Mouse (Mus musculus): Measurements from ENCODE around the gene Nkain2.
"Not testable (repeated sequence)": the region's sequence is repeated elsewhere in the genome, so short reads cannot be mapped to it uniquely, and the experiment has no call there.

The Nkain2 gene

DNA sequence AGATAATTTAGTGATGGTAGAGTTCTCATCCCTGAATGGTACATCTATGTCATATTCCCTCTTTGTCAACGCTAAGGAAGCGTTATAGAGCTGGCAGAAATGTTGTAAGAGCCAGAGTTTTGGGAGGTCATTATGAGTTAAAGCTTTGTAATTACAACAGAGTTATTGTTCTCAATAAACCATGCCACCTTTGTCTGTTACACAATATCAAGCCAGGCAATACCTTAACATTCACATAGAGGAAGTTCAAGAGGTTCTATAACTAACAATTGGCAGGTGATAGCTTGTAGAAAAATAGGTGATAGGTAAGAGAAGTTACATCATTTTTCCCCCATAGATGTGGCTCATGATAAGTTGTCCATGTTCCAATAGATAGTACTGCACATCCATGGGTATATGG is 832.0 kb downstream of the Nkain2 start:
- no peak for DNase-seq (ENCODE audit: inconsistent ontology term)

DNA sequence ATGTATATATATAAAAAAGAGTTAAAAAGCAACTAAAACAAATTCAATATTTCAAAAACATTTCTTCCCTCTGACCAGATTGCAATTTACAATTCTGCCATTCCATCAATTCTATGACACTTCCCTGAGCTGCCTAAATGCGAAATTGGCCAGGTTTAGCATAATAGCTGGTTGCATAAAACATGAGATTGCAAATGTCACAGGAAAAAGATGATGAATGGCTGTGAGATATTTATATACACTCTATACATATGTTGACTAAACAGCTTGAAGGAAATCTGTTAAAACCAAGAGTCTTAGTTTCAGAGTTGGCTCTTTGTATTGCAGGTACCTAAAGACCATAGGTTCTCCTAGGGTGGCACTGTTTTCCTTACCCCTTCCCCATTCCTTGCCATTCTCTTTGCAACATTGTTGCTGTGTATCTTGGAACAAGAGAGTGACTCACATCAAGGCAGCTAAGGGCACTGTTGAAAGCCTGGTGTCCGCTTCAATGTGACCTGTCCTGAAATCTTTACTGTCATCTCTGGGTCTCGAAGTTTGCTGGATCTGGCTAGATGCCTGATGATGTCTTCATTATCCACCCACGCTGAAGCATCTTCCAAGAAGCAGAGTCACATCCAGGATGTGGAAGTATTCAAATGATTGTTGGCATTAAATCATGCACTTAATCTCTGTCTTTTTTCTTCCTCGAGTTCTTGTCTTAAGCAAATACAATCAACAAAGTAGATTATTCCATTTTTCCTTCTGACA is 837.5 kb downstream of the Nkain2 start:
- DNase-seq (ENCODE audit: inconsistent ontology term) = no peak

DNA sequence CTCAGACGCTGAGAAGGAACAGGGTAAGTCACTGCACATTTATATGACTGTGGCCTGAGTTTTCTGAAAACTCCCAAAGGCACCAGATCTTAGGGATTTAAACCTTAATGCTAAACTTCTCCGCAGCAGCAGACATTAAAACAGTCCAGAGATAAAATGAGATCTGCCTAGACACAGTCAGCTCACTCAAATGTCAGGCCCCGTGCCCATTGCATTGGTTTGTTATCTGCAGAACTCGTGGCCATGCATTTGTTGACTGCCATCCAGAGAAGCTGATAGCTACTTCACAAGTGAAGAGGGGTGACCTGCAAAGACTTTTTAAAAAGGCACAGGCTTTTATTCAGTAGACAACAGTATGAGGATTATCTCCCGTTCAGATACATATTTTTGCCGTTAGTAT is 838.2 kb downstream of the Nkain2 start:
- DNase-seq (ENCODE audit: inconsistent ontology term) = no peak

DNA sequence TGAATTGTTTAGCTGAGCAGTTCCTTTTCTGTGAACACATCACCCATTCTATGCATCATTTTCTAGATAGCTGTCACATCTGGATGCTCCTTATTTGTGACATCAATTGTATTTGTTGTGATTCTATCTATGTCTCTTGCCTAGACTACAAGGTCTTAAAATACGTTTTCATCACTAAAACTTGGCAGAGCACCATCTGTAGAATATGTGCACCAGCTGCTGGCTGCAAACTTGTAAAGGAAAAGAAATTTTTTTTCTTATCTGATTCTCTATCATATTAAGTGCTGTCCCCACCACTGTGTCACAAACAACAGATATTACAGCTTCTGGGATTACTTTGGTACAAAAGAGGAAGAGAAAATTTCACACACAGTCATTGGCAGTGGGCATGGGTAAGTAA is 860.3 kb downstream of the Nkain2 start:
- DNase-seq (ENCODE audit: inconsistent ontology term) = no peak

DNA sequence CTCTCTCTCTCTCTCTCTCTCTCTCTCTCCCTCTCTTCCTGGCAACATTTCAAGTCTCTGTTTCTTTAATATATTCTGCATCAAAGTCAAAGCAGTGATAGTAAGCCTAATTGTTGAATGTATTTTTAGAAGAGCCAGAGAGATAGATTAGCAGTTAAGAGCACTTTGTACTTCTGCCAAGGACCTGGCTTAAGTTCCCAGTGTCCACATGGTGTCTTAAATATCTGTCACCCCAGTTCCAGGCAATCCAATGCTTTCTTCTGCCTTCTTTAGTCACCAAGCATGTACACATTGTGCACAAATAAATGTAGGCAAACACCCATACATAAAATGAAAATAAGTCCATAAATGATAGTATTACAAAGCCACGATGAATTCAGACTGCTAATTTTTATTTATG is 871.9 kb downstream of the Nkain2 start:
- DNase-seq (ENCODE audit: inconsistent ontology term) = peak; percentile 7

DNA sequence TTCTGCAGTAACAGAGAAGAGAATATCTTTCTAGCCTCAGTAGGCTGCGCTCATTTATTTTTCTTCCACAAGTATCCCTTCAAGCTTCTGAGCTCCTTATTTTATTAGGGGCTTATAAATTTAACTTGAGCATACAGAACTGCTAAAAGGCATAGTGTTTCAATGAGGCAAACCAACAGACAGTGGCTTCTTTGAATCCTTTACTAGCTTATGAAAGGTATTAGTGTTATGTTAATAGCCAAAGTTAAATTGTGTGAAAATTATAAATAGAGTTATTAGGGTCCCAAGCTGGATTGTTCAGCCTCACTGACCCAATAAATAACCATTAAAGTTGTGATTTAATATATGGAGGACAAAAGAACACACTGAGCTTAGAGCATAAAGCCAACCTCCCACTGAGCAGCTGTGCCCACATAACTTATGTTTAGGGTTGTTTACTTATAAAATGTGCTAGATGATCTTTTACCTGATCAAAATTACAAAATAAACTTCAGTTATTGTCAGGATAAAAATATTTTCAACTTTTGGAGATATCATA is 889.0 kb downstream of the Nkain2 start:
- DNase-seq (ENCODE audit: inconsistent ontology term) = no peak

DNA sequence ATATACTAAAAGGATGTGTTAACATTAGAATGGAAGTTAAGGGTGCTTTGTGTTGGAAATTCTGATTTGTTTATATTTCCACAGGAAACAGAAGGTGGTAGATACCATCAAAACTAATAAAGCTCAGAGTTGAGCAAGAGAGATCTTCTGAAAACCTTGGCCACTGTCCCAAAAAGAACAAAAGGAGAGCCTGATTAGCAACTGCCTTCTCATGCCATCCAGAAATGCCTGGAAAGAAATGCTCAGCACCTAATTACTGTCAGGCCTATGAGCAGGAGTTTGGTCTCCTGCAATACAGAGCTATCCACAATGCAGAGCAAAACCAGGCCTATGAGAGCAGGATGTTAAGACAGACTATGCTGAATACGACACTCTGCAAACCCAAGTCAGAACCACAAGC is 897.1 kb downstream of the Nkain2 start:
- DNase-seq (ENCODE audit: inconsistent ontology term) = peak; percentile 92

DNA sequence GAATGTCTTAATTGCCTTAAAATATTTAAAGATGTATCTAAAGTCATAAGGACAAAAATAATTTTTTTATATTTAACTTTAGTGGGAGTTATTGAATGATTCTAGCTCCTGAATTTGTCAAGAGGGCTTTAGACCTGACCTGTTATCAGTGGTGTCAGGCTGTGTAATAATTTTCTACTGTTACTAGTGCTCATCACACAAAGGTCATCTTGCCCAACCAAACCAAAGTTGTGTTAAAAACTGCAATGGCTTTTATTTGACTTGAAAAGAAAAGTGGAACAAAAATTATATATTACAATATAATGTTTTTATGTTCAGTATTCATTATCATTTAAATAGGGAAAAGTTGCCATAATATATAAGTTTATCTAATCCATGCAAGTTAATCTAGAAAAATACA is 911.9 kb downstream of the Nkain2 start:
- DNase-seq (ENCODE audit: inconsistent ontology term) = no peak

DNA sequence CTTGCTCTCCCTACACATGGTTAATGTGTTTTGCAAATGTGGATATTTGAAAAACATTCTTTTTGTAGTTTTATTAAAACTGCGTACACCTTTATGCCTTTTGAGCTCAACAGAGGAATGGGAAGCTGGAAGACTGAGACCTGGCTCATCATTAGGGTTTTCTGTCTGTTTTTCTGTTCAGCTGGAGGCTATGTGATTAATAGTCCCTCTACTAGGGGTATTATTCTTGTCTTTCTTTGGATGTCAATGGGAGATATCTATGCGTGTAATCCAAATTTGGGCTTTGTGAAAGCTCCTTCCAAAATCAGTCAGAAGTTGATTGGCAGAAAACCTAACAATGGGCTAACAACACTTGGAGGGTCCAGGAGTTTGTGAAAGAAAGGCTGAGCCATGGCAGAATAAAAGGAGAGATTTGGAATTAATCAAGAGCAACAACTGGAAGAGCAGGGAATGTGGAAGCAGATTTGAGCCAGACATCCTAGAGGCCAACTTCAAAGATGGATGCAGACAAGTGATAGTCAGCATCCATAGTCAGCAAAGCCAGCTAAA is 943.0 kb downstream of the Nkain2 start:
- no peak for DNase-seq (ENCODE audit: inconsistent ontology term)

DNA sequence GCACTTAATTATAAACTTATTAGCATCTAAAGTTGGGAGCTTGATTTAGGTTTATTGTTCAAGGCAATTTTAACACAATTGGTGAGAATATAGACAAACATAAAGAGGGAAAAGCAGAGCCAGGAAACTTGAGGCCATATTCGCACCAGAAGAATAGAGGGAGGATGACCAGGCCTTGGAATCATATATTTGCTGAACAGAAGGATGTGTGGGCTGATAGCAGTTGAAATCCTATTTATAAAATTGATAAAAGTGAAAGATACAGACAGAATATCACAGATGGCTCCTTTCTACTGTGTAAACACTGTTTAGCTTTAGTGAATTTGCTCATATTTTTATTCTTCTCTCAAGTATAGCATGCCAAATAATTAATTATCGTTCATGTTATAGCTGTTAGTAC is 958.3 kb downstream of the Nkain2 start:
- DNase-seq (ENCODE audit: inconsistent ontology term) = no peak

DNA sequence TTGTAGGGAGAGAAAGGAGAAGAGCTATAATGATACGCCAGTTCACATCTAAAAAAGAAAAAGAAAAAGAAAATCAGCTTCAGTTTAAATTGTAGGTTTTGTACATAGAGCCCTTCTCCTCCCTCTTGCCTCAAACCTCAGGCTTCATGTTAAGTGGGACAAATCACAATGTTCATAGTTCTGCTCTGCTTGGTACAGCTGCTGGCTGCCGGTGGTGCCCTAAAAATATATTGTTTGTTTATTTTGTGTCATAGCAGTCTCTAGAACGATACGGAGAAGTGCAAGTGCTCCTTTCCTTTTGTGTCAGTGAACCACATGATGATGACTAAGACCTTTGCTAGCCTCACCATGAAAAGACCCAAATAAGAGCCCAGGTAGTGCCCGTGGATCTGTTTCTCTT is 962.6 kb downstream of the Nkain2 start:
- no peak for DNase-seq (ENCODE audit: inconsistent ontology term)

DNA sequence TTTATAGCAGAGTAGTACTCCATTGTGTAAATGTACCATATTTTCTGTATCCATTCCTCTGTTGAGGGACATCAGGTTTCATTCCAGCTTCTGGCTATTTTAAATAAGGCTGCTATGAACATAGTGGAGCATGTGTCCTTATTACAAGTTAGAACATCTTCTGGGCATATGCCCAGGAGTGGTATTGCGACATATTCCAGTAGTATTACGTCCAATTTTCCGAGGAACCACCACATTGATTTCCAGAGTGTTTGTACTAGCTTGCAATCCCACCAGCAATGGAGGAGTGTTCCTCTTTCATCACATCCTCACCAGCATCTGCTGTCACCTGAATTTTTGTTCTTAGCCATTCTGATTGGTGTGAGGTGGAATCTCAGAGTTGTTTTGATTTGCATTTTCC is 969.4 kb downstream of the Nkain2 start:
- not testable (repeated sequence) for DNase-seq (ENCODE audit: inconsistent ontology term)

DNA sequence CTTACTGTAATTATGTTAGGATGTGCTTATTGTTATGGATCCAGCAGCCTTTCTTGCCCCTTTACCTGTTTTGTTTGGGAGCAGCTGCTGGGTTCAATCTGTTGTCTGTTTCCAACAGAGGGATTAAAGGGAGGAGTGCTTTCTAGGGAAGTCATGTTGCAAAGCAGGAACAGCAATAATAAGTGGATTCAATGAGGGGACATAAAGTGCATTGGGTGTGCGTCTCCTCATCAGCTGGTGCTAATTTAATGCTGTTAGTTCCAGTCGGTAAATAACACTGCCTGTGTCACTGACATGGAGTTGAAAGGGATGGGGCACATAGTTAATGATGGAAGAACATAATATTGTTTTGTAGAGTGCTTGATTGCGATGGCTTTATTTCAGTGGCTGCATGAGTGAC is 982.8 kb downstream of the Nkain2 start:
- DNase-seq (ENCODE audit: inconsistent ontology term) = no peak

DNA sequence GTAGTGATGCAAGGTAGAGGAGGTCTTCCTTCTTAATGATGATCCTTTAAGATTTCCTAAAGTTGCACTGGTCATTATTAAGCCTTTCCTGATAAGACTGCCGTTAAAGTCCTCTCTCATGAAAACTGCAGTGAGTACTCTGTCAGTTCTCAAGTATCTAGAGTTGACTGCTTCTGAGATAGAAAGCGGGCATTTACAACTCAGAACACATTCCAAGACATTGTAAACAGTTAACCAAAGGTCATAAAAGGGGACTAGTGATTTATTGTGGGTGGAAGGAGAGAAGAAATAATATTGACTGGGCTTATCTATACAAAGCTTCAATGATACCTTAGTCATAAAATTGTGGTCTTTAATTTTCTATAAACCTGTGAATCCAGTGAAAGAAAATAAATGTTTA is 990.8 kb downstream of the Nkain2 start:
- DNase-seq (ENCODE audit: inconsistent ontology term) = no peak

DNA sequence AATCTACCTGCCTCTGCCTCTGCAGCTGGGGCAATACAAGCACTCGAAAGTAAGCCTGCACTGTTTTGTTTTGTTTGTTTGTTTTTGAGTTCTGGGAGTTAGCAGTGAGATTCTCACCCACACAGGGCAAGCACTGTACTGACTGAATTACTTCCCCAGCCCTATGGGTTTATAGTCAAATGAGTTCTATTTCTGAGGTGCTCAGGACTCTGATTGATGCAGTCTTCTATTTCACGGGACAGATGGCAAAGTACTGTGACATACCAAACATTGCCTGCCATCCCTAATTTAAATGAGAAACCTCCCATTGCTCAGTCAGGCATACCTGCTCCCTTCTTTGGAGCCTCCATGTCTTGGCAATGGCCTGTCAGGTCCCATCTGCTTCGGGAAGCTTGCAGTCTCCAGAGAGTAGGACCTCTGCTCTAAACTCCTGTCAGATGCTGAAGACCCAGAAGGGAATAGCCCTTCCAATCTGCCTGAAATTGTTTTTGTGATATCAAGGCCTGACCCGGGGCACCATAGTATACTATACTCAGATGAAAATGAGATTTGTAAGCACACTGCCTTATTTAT is 1016.9 kb downstream of the Nkain2 start:
- DNase-seq (ENCODE audit: inconsistent ontology term) = no peak

DNA sequence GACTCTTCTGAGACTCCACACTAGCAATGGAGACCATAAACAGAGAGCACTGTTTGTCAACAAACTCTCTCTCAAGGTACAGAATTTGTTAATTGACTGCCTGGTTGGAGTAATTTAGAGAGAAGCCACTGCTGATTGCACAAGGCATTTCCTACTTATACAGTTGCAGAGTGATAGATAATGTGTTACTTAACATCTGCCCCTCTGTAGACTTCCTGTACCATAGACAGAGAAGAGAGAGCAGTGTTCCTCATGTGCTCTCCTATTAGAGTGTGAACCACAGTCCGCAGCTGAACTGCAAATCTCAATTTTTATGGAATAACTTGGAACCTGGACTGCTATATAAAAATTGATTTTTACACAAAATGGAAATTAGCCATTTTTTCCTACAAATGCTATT is 1022.0 kb downstream of the Nkain2 start:
- no peak for DNase-seq (ENCODE audit: inconsistent ontology term)

DNA sequence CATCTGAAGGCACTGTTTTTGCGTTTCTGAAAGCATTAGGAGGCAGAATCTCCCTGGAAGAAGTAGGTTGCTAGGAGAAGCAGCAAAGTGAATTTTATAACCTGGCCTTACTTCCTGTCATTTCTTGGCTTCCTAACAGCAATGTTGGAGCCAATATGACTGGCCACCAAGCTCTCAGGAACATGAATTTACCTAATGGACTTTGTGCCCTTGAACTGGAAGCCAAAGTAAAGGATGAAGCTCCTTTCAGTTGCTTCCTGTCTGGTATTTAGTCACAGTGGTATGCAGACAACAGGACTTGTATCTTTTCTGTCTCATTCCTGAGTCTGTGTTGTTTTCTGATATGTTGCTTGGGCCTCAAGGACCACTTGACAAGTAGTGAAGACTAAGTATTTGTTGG is 1063.2 kb downstream of the Nkain2 start:
- DNase-seq (ENCODE audit: inconsistent ontology term) = no peak

DNA sequence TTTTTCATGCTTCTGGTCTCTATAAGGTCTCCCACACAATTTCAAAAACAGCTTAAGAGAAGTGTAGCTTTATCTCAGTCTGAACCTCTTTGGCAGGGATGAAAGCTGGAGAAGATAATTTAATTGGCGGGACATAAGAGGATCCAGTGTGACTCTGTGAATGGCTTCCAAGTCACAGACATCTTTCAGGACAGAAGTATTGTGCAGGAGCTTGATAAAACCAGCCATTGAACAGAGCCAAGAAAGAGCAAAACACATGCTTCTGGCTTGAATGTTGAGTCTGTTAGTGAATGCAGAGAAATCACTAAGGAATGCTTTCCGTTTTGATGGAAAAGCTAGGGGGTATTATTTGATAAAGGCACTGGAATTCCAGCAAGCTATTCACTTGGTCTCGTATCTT is 1077.7 kb downstream of the Nkain2 start:
- DNase-seq (ENCODE audit: inconsistent ontology term) = peak; percentile 43

DNA sequence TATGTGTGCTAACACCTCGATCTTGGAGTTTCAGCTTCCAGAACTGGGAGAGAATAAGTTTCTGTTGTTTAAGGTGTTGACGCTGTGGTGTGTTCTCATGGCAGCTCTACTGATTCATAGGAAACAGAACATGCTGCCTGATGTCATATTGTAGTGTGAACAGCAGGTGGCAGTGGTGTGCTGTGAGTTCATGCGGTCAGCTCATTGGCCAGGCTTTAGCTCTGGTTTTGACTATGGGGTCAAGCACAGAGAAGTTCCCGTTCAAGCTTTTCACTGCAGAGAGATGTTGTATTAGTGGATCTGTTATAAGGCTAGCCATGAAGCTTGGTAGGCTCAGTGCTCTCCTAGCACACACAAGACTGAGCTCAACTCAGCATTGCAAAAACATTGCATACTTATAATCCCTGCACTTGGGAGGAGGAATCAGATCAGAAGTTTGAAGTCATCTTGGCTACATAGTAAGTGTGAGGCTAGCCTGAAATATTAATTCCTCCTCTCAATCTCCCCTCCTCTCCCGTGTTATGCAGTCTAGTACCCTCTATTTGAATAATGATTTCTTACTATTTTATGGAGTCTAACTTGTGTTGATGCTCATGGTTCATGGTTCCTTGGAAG is 1147.7 kb downstream of the Nkain2 start:
- DNase-seq (ENCODE audit: inconsistent ontology term) = peak; percentile 48

DNA sequence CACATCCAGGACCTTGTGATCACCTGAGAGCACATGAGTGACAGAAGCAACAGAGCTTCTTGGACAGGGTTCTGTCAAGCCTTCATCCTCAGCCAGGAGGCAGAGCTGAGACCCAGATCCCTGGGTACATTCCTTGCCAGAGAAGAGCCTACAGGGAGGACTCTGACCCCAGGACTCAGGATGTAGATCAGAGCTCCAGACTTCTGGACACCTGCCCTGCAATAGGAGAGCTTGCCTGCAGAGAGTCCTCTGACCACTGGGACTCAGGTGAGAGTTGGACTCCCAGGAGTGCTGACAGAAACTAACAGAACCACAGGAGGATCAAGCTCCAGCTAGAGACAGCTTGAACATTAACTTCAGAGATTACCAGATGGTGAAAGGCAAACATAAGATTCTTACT is 1162.2 kb downstream of the Nkain2 start:
- DNase-seq (ENCODE audit: inconsistent ontology term) = no peak

DNA sequence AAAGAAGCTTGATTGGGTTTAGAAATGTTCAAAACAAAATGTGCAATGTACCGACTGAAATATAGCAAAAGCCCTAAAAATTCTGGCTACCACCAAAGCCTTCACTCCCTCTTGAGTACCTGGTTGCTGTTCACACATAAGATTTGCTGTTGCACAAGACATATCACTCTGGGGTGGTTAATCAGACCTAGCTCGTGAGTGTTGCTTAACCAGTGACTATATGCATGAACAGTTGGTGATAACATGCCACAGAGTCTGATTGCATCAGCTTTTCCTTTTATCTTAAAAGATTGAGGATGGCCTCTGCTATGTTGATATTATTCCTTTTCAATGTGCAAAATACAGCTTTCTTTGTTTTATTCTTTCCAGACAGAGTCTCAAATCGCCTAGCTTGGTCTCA is 1243.0 kb downstream of the Nkain2 start:
- DNase-seq (ENCODE audit: inconsistent ontology term) = no peak

DNA sequence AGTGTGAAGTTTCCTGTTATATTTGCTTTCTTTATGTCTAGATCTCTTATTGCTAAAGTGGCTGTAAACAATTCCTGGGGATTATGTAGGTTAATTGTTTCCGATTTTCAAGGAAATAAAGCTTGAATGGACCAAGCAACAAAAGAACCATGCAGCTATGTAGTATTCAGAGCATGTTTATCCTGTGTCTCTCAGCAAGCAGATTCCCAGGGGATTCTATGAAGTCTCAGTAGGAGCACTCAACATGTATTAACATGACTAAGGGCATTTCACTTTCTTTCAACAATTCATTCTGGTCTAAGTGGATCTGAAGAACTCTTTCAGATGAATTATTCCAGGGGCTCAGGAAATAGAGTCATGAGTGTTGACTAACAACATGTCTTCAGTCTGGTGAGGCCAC is 1244.2 kb downstream of the Nkain2 start:
- DNase-seq (ENCODE audit: inconsistent ontology term) = no peak
